Mouse (Mus musculus): ENCODE results near the gene Gsg1.

DNA sequence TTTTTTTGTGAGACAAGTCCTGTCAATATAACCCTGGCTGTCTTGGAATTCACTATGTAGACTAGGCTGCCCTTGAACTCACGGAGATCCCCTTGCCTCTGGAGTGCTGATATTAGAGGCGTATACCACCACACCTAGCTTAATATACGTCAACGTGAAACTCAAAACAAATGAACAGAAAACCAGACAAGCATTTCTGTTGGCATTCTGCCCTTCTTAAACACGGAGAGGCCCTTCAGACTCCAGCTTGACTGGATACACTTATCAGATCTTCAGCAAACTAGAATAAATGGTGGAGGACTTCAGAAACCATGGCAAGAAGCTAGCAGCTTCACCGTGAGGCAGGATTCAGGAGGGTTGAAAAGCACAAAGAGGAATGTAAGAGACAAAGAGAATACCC is 40.0 kb upstream of the Gsg1 start:
- no peak for TF ChIP-seq CTCF (IDR thresholded peaks at IDR 0.05; ENCODE audit: low read depth, low read length)
- no peak for TF ChIP-seq GATA1 (IDR thresholded peaks at IDR 0.05; ENCODE audit: borderline replicate concordance, low read length)
